Mouse (Mus musculus) MEL (cell line): ENCODE data around the gene Eif2b4.

Experiments
- CTCF ChIP-seq, 3 experiments: IDR thresholded peaks in 2 of 3; conservative IDR thresholded peaks in 1 of 3; 2 replicates each; pipeline ENCODE4 v1.5.1; 2011 to 2012; ENCODE audit warnings: low read length in 3 of 3, low read depth in 2 of 3, mild to moderate bottlenecking in 2 of 3, improper control_type of control experiment in 1 of 3, inconsistent platforms in 1 of 3, mixed read lengths in 1 of 3, moderate library complexity in 1 of 3; ENCODE audit not compliant: control insufficient read depth in 1 of 3, insufficient read depth in 1 of 3, poor library complexity in 1 of 3, severe bottlenecking in 1 of 3
- E2F4 ChIP-seq: IDR thresholded peaks from 2 replicates; pipeline ENCODE4 v1.6.1; 2011; ENCODE audit warnings: low read depth, low read length, improper control_type of control experiment, borderline replicate concordance
- EP300 ChIP-seq, 2 experiments: IDR thresholded peaks; 2 replicates each; pipeline ENCODE4 v1.6.1; 2011; ENCODE audit warnings: improper control_type of control experiment in 2 of 2, low read length in 2 of 2, low read depth in 1 of 2, mild to moderate bottlenecking in 1 of 2
- JUND ChIP-seq: IDR thresholded peaks from 2 replicates; pipeline ENCODE4 v1.6.1; 2011; ENCODE audit warnings: low read depth, mild to moderate bottlenecking, improper control_type of control experiment, low read length
- MAFK ChIP-seq: IDR thresholded peaks from 2 replicates; pipeline ENCODE4 v1.6.1; 2011; ENCODE audit warnings: low read depth, mild to moderate bottlenecking, low read length, improper control_type of control experiment, borderline replicate concordance
- POLR2A ChIP-seq, 2 experiments: IDR thresholded peaks; 2 replicates each; pipeline ENCODE4 v1.6.1; 2011 to 2012; ENCODE audit warnings: low read length in 2 of 2, mild to moderate bottlenecking in 2 of 2, control low read depth in 1 of 2, improper control_type of control experiment in 1 of 2, low read depth in 1 of 2, moderate library complexity in 1 of 2; ENCODE audit not compliant: control insufficient read depth in 1 of 2, insufficient read depth in 1 of 2, poor library complexity in 1 of 2
- SMC3 ChIP-seq: IDR thresholded peaks from 2 replicates; pipeline ENCODE4 v1.6.1; 2011; ENCODE audit warnings: low read depth, low read length, improper control_type of control experiment
- TBP ChIP-seq: IDR thresholded peaks from 2 replicates; pipeline ENCODE4 v1.8.0; 2011; ENCODE audit warnings: low read depth, low read length, improper control_type of control experiment
- TCF12 ChIP-seq: IDR thresholded peaks from 2 replicates; pipeline ENCODE4 v1.6.1; 2014; ENCODE audit warnings: low read depth, mild to moderate bottlenecking, inconsistent platforms, low read length, improper control_type of control experiment, moderate library complexity
- ZC3H11A ChIP-seq: IDR thresholded peaks from 2 replicates; pipeline ENCODE4 v1.6.1; 2012; ENCODE audit warnings: low read depth, mild to moderate bottlenecking, inconsistent platforms, low read length, improper control_type of control experiment
- ZKSCAN1 ChIP-seq: IDR thresholded peaks from 2 replicates; pipeline ENCODE4 v1.6.1; 2012; ENCODE audit warnings: low read depth, mild to moderate bottlenecking, inconsistent platforms, low read length, improper control_type of control experiment, moderate library complexity
- ZNF384 ChIP-seq: IDR thresholded peaks from 2 replicates; pipeline ENCODE4 v1.6.1; 2012; ENCODE audit warnings: low read depth, mild to moderate bottlenecking, inconsistent platforms, low read length, improper control_type of control experiment

DNA sequence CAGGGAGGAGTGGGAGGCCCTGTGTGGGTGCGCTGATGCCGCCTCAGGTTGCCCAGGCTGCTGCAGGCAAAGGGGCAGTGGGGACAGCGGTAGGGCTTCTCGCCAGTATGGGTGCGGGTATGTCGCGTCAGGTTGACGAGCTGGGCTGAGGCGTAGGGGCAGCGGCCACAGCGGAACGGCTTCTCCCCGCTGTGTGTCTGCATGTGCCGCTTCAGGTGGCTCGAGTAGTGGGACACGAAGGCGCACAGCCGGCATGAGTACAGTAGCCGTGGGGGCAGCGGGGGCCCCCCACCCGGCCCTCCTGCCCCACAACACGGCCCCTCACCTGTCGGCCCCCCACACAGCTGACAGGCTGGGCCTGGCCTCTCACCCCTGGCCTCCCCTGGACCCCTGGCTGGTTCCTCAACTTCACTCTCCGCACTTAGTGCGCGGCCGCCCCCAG lies 7.1 kb upstream of the Eif2b4 start:
- TF ChIP-seq CTCF (IDR thresholded peaks at IDR 0.05 in 2 of 3, conservative IDR thresholded peaks at IDR 0.05 in 1 of 3; ENCODE audit: control insufficient read depth in 1 of 3, insufficient read depth in 1 of 3, low read depth in 2 of 3, low read length in 3 of 3, poor library complexity in 1 of 3, severe bottlenecking in 1 of 3) (no peak), MAFK (no peak), TBP (no peak), EP300 (IDR thresholded peaks at IDR 0.05; ENCODE audit: low read depth in 1 of 2, low read length in 2 of 2) (no peak), POLR2A (IDR thresholded peaks at IDR 0.05; ENCODE audit: control insufficient read depth in 1 of 2, insufficient read depth in 1 of 2, low read depth in 1 of 2, low read length in 2 of 2, poor library complexity in 1 of 2) (no peak), SMC3 (no peak), ZC3H11A (no peak), ZKSCAN1 (no peak), TCF12 (no peak), E2F4 (no peak), JUND (no peak), ZNF384 (no peak)
